Mouse (Mus musculus): ENCODE measurements around the gene Smr3a.

The Smr3a gene

GRCm38 (mm10) chr5:88002249-88002648 is at the start of gene Smr3a:
Gene Smr3a, plus strand, starts transcription at chr5:88002549.
- no peak for DNase-seq (ENCODE audit: low spot score in 2 of 2)

DNA sequence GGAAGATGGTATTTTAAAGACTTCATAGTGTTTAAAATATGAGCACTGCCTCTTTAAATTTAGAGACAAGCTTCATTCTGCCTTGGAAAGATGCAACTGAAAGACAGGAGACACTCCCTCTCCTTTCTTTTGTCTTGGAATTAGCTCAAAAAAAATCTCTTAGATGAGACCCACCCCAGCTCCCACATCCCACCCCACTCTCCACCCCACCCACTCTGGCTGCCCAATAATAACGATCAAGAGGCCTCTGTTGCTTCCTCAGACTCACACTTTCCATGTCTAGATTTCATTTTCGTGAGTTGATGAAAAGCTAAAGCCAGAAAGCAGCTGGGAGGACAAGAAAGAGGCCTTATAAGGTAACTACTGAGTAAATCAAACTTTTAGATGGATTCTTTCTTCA is 33.1 kb upstream of the Smr3a start, which contains the start of the genes 2310003L06Rik and Gm28434:
2310003L06Rik (plus strand) TSS at position 259 of the 400 bp plus-strand sequence.
Gm28434 (plus strand) TSS at position 317 of the 400 bp plus-strand sequence.
- DNase-seq (ENCODE audit: low spot score in 2 of 2) = no peak

GRCm38 (mm10) chr5:87979139-87979538 is 23.2 kb upstream of the Smr3a start, which contains the start of gene Cabs1:
Gene Cabs1, plus strand, starts transcription at chr5:87979439.
- no peak for DNase-seq (ENCODE audit: low spot score in 2 of 2)

GRCm38 (mm10) chr5:87982468-87983214 is 19.7 kb upstream of the Smr3a start:
- no peak for DNase-seq (ENCODE audit: low spot score in 2 of 2)

GRCm38 (mm10) chr5:88005241-88005640 is 2.9 kb downstream of the Smr3a start:
- no peak for DNase-seq (ENCODE audit: low spot score in 2 of 2)

Measured in frontal cortex, postnatal 10 days (tissue).